Mouse (Mus musculus) MEL (cell line): ENCODE results near the gene Fam192a. TPM values are rescaled to one million over a fixed set of nuclear protein-coding genes. Genes with fewer than 3 reads are reported as not detected.

Experiments used
- DNase-seq: peaks from one replicate; pipeline ENCODE4 v3.0.0; 2011; ENCODE audit warnings: low read depth, low spot score
- H3K27ac ChIP-seq: 2 replicates; pipeline ENCODE4 v1.5.1; 2012; ENCODE audit warnings: low read depth, mild to moderate bottlenecking, control low read depth, low read length, moderate library complexity; ENCODE audit not compliant: control insufficient read depth
- H3K27me3 ChIP-seq, 2 experiments: fragments of 150-350 bp in 1 of 2; sonication (generic) in 1 of 2; 2 replicates each; pipeline ENCODE4 v1.6.1; 2012; ENCODE audit warnings: low read length in 2 of 2, mild to moderate bottlenecking in 2 of 2, improper control_type of control experiment in 1 of 2, moderate library complexity in 1 of 2; ENCODE audit not compliant: insufficient read depth in 2 of 2, control insufficient read depth in 1 of 2
- H3K36me3 ChIP-seq, 2 experiments: 2 replicates each; pipeline ENCODE4 v1.6.1; 2012 to 2014; ENCODE audit warnings: low read length in 2 of 2, improper control_type of control experiment in 1 of 2, inconsistent platforms in 1 of 2, mild to moderate bottlenecking in 1 of 2; ENCODE audit not compliant: insufficient read depth in 2 of 2, control insufficient read depth in 1 of 2
- H3K4me1 ChIP-seq, 2 experiments: fragments of 150-350 bp in 1 of 2; sonication (generic) in 1 of 2; 2 replicates each; pipeline ENCODE4 v1.6.1; 2012; ENCODE audit warnings: low read length in 2 of 2, improper control_type of control experiment in 1 of 2, mild to moderate bottlenecking in 1 of 2; ENCODE audit not compliant: insufficient read depth in 2 of 2, control insufficient read depth in 1 of 2
- H3K4me3 ChIP-seq, 2 experiments: fragments of 150-350 bp in 1 of 2; sonication (generic) in 1 of 2; 2 replicates each; pipeline ENCODE4 v1.5.1; 2012; ENCODE audit warnings: low read depth in 2 of 2, low read length in 2 of 2, mild to moderate bottlenecking in 2 of 2, moderate library complexity in 2 of 2, control low read depth in 1 of 2, improper control_type of control experiment in 1 of 2; ENCODE audit not compliant: control insufficient read depth in 1 of 2, insufficient read depth in 1 of 2
- H3K79me2 ChIP-seq: 2 replicates; pipeline ENCODE4 v1.6.1; 2012; ENCODE audit warnings: mild to moderate bottlenecking, low read length, moderate library complexity; ENCODE audit not compliant: control insufficient read depth, poor library complexity, insufficient read depth
- H3K9ac ChIP-seq: 2 replicates; pipeline ENCODE4 v1.6.1; 2012; ENCODE audit warnings: low read depth, mild to moderate bottlenecking, control low read depth, low read length, moderate library complexity; ENCODE audit not compliant: control insufficient read depth, poor library complexity, severe bottlenecking
- H3K9me3 ChIP-seq: fragments of 150-350 bp; sonication (generic); replicated peaks from 2 replicates; pipeline ENCODE4 v1.6.1; 2012; ENCODE audit warnings: mild to moderate bottlenecking, low read length, improper control_type of control experiment, moderate library complexity; ENCODE audit not compliant: insufficient read depth
- CTCF ChIP-seq, 3 experiments: IDR thresholded peaks in 2 of 3; conservative IDR thresholded peaks in 1 of 3; 2 replicates each; pipeline ENCODE4 v1.5.1; 2011 to 2012; ENCODE audit warnings: low read length in 3 of 3, low read depth in 2 of 3, mild to moderate bottlenecking in 2 of 3, improper control_type of control experiment in 1 of 3, inconsistent platforms in 1 of 3, mixed read lengths in 1 of 3, moderate library complexity in 1 of 3; ENCODE audit not compliant: control insufficient read depth in 1 of 3, insufficient read depth in 1 of 3, poor library complexity in 1 of 3, severe bottlenecking in 1 of 3
- ELF1 ChIP-seq: IDR thresholded peaks from 2 replicates; pipeline ENCODE4 v1.6.1; 2014; ENCODE audit warnings: low read depth, mild to moderate bottlenecking, inconsistent platforms, low read length, improper control_type of control experiment, moderate library complexity
- GATA1 ChIP-seq: IDR thresholded peaks from 2 replicates; pipeline ENCODE4 v1.6.1; 2011; ENCODE audit warnings: low read depth, low read length, improper control_type of control experiment
- JUND ChIP-seq: IDR thresholded peaks from 2 replicates; pipeline ENCODE4 v1.6.1; 2011; ENCODE audit warnings: low read depth, mild to moderate bottlenecking, improper control_type of control experiment, low read length
- MAZ ChIP-seq: IDR thresholded peaks from 2 replicates; pipeline ENCODE4 v1.6.1; 2012; ENCODE audit warnings: low read depth, mild to moderate bottlenecking, inconsistent platforms, low read length, improper control_type of control experiment
- NELFE ChIP-seq: IDR thresholded peaks from 2 replicates; pipeline ENCODE4 v1.6.1; 2011; ENCODE audit warnings: low read depth, low read length, improper control_type of control experiment
- NRF1 ChIP-seq: IDR thresholded peaks from 2 replicates; pipeline ENCODE4 v1.6.1; 2014; ENCODE audit warnings: low read depth, mild to moderate bottlenecking, inconsistent platforms, low read length, improper control_type of control experiment, moderate library complexity; ENCODE audit not compliant: poor library complexity, insufficient read depth, severe bottlenecking
- POLR2A ChIP-seq, 2 experiments: IDR thresholded peaks; 2 replicates each; pipeline ENCODE4 v1.6.1; 2011 to 2012; ENCODE audit warnings: low read length in 2 of 2, mild to moderate bottlenecking in 2 of 2, control low read depth in 1 of 2, improper control_type of control experiment in 1 of 2, low read depth in 1 of 2, moderate library complexity in 1 of 2; ENCODE audit not compliant: control insufficient read depth in 1 of 2, insufficient read depth in 1 of 2, poor library complexity in 1 of 2
- RCOR1 ChIP-seq: IDR thresholded peaks from 2 replicates; pipeline ENCODE4 v1.6.1; 2012; ENCODE audit warnings: low read depth, mild to moderate bottlenecking, inconsistent platforms, low read length, improper control_type of control experiment
- SIN3A ChIP-seq: IDR thresholded peaks from 2 replicates; pipeline ENCODE4 v1.6.1; 2012; ENCODE audit warnings: low read length, improper control_type of control experiment, inconsistent platforms
- TBP ChIP-seq: IDR thresholded peaks from 2 replicates; pipeline ENCODE4 v1.8.0; 2011; ENCODE audit warnings: low read depth, low read length, improper control_type of control experiment
- UBTF ChIP-seq: IDR thresholded peaks from 2 replicates; pipeline ENCODE4 v1.6.1; 2012; ENCODE audit warnings: low read depth, mild to moderate bottlenecking, inconsistent platforms, low read length, improper control_type of control experiment, moderate library complexity, borderline replicate concordance; ENCODE audit not compliant: insufficient read depth
- USF1 ChIP-seq: IDR thresholded peaks from 2 replicates; pipeline ENCODE4 v1.6.1; 2014; ENCODE audit warnings: low read depth, mild to moderate bottlenecking, inconsistent platforms, low read length, improper control_type of control experiment, moderate library complexity
- polyA plus RNA-seq, 2 experiments: library from polyadenylated mRNA; stranded (reverse) in 1 of 2; unstranded in 1 of 2; fragments of >175 nt in 1 of 2; fragments of >200 nt in 1 of 2; gene quantifications; 2 replicates each; pipeline versions ENCODE4 v1.2.1 to v1.2.4; 2012; ENCODE audit warnings: low replicate concordance in 2 of 2, low read depth in 1 of 2; ENCODE audit not compliant: insufficient read length in 2 of 2, insufficient read depth in 1 of 2, missing spikeins in 1 of 2
- total RNA-seq: library from RNA; depleted of rRNA; stranded (reverse); fragments of 300-350 nt; gene quantifications from 2 replicates; pipeline ENCODE4 v1.2.3, GENCODE M21; 2012

Gene Fam192a
- total and polyA plus RNA-seq, 3 experiments, result 46.3 to 88.1 TPM; not detected in 1

DNA sequence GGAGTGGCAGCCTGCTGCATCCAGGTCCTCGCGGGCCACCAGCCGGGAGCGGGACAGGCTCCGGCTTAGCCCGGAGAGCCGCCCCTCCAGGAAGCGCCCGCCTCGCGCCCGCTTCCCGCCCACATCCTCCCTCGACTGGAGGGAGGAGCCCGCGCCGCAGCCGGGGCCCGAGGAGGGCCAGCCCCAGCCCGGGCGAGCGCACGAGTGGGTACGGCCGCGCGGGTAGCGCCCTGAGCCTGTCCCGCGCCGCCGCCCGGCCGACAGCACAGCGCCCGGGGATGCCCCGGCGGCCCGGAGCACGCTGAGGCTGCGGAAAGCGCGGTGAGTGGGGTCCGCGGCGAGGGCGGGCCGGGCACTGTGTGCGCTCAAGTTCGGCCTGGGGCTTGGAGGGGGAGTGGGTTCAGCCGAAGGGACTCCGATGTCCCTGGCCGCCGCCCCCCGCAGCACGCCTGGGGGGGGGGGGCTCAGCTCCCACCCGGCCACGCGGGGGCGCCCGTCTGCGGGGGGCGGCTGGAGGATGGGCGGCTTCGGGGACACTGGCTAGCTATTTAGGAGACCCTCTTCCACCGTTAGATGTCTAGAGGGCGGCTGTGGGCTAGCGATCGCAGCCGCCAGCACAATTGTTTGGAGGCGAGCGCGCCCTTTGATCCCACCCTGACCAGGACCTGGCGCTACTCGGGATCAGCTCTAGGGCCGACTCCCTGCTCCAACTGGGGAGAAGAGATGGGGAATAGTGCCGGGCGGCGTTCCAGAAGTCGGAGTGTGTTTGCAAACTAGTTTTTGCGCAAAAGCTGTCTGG lies 68.7 kb downstream of the Fam192a start, which contains the start of gene Cpne2:
Gene Cpne2 (plus strand): TSS at position 118 of the 799 bp plus-strand sequence.
- Histone ChIP-seq H3K9me3 (no peaks in the 10 kb centered on the region), H3K4me3 (peak within 1 kb of the TSS; percentile 59 to 80), H3K9ac (peak within 1 kb of the TSS; percentile 84), H3K27ac (no peak within 1 kb of the TSS), H3K4me1 (peaks cover 6 to 17% of the 10 kb centered on the region in 2 experiments; a peak in 3 of 4 replicates)
- TF ChIP-seq MAZ (peak; percentile 59; the same call in 1 of the 2 replicates), NELFE (peak; percentile 49), JUND (no peak), POLR2A (IDR thresholded peaks at IDR 0.05; ENCODE audit: control insufficient read depth in 1 of 2, insufficient read depth in 1 of 2, low read depth in 1 of 2, low read length in 2 of 2, poor library complexity in 1 of 2) (peak in 1 of 2 experiments; percentile 37; a peak in 1 of 4 replicates), USF1 (no peak), ELF1 (peak; percentile 68), TBP (no peak), NRF1 (no peak), CTCF (IDR thresholded peaks at IDR 0.05 in 2 of 3, conservative IDR thresholded peaks at IDR 0.05 in 1 of 3; ENCODE audit: control insufficient read depth in 1 of 3, insufficient read depth in 1 of 3, low read depth in 2 of 3, low read length in 3 of 3, poor library complexity in 1 of 3, severe bottlenecking in 1 of 3) (peak in 2 of 3 experiments; percentile 40 to 64; a peak in 3 of 6 replicates), RCOR1 (no peak), UBTF (peak; percentile 87), SIN3A (peak; percentile 9; the same call in 1 of the 2 replicates), GATA1 (no peak)
- TF ChIP-seq, all 39 proteins: peak for 7
- H3K27me3 ChIP-seq, result no peaks in the 10 kb centered on the region
- peaks cover 0 to 4% of the 10 kb centered on the region in 2 experiments; a peak in 1 of 4 replicates for H3K36me3 ChIP-seq
- DNase-seq, result peak; percentile 70
- no peaks in the 10 kb centered on the region; the same call in 1 of the 2 replicates for H3K79me2 ChIP-seq

DNA sequence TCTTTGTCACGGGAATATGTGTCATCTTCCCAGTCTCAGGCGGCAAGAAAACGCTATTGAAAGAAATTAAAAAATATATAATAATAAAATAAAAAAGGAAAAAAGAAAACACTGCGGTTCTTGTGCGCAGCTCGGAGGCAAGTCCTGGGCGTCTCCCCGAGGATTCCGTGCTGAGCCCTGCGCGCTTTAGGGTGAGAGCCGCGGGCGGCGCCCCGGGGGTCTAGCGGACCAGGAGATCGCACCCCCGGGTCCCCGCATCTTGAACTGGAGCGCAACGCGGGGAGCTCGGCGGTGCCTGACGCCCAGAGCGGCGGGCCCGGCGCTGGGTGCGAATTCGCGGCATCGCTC lies 69.3 kb downstream of the Fam192a start:
- no peak overlapping the region for H3K27ac ChIP-seq
- H3K9me3 ChIP-seq, result no peaks in the 10 kb centered on the region
- H3K4me1 ChIP-seq, result peaks cover 6 to 17% of the 10 kb centered on the region in 2 experiments; a peak in 3 of 4 replicates
- H3K9ac ChIP-seq, result peak overlapping the region; percentile 84
- H3K79me2 ChIP-seq, result no peaks in the 10 kb centered on the region; the same call in 1 of the 2 replicates
- peak overlapping the region; percentile 59 to 80 for H3K4me3 ChIP-seq
- peaks cover 0 to 4% of the 10 kb centered on the region in 2 experiments; a peak in 1 of 4 replicates for H3K36me3 ChIP-seq
- no peaks in the 10 kb centered on the region for H3K27me3 ChIP-seq
- no peak for DNase-seq
- no peak for TF ChIP-seq POLR2A (IDR thresholded peaks at IDR 0.05; ENCODE audit: control insufficient read depth in 1 of 2, insufficient read depth in 1 of 2, low read depth in 1 of 2, low read length in 2 of 2, poor library complexity in 1 of 2)
- peak; percentile 39; the same call in 1 of the 2 replicates for TF ChIP-seq SIN3A
